Mouse (Mus musculus): ENCODE results near the gene Clec4f.

DNA sequence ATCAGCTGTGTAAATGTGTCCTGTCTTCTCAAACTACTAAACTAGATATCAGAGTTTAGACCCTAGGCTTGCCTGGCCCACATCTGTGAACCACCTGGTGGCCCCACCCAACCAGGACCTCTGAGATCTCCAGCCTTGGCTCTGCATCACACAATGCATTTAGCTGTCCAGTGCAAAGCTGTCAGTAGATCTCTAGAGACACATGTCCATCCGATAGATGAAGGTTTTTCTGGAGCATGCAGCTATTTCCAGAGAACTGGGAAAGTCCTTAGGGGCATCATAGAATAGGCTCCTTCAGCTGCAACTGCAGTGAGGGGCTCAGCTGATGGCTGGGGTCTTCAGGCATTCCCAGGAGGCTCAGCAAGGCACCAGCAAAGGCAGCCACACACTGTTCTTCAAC is 48.3 kb upstream of the Clec4f start:
- TF ChIP-seq POLR2A (IDR thresholded peaks at IDR 0.05; ENCODE audit: borderline replicate concordance, insufficient read depth, low read length) (no peak), CTCF (IDR thresholded peaks at IDR 0.05; ENCODE audit: borderline replicate concordance, insufficient read depth, low read depth, low read length) (no peak)
